Mouse (Mus musculus) lung, postnatal 0 days (tissue): ENCODE measurements around the gene Dppa4.

Experiments
- CTCF ChIP-seq: IDR thresholded peaks from 2 replicates; pipeline ENCODE4 v1.5.1; 2016; ENCODE audit warnings: antibody characterized with exemption, mild to moderate bottlenecking
- EP300 ChIP-seq: IDR thresholded peaks from 2 replicates; pipeline ENCODE4 v1.6.1; 2016; ENCODE audit warnings: antibody characterized with exemption, mild to moderate bottlenecking, control low read depth

GRCm38 (mm10) chr16:48323602-48324345 is 40.2 kb downstream of the Dppa4 start:
- no peak for TF ChIP-seq CTCF
- TF ChIP-seq EP300 = no peak
